Mouse (Mus musculus): Measurements from ENCODE around the gene Ikzf1. TPM values are rescaled to one million over a fixed set of nuclear protein-coding genes. Genes with fewer than 3 reads are reported as not detected.

Ikzf1 gene
- polyA plus RNA-seq, 1 experiment from 2014 or later = 0.36 TPM

GRCm38 (mm10) chr11:11800304-11800703 is 115.5 kb downstream of the Ikzf1 start:
- no peak for ATAC-seq (ENCODE audit: low FRiP score)
- WGBS = 97% methylated on average over 3 of the region's 3 CpGs
- no peaks in the 10 kb centered on the region for H3K9me3 ChIP-seq (replicated peaks)
- H3K27ac ChIP-seq (replicated peaks) = no peak overlapping the region
- no peaks in the 10 kb centered on the region for H3K27me3 ChIP-seq (replicated peaks)
- H3K4me3 ChIP-seq (replicated peaks) = no peak overlapping the region
- H3K36me3 ChIP-seq = peaks cover 11% of the 10 kb centered on the region
- no peak overlapping the region for H3K9ac ChIP-seq (replicated peaks)
- no peak overlapping the region for H3K4me2 ChIP-seq
- no peaks in the 10 kb centered on the region for H3K4me1 ChIP-seq

GRCm38 (mm10) chr11:11801067-11801466 is 116.3 kb downstream of the Ikzf1 start:
- no peaks in the 10 kb centered on the region for H3K4me1 ChIP-seq
- no peak for ATAC-seq (ENCODE audit: low FRiP score)
- H3K9me3 ChIP-seq (replicated peaks) = no peaks in the 10 kb centered on the region
- no peak overlapping the region for H3K27ac ChIP-seq (replicated peaks)
- no peak overlapping the region for H3K4me2 ChIP-seq
- H3K27me3 ChIP-seq (replicated peaks) = no peaks in the 10 kb centered on the region
- WGBS = 92% methylated on average over 9 of the region's 9 CpGs
- H3K9ac ChIP-seq (replicated peaks) = no peak overlapping the region
- H3K36me3 ChIP-seq = peaks cover 11% of the 10 kb centered on the region
- no peak overlapping the region for H3K4me3 ChIP-seq (replicated peaks)

- Histone ChIP-seq H3K27ac (replicated peaks) (no peak overlapping the region), H3K4me3 (replicated peaks) (no peak overlapping the region), H3K4me2 (no peak overlapping the region), H3K36me3 (peaks cover 11% of the 10 kb centered on the region), H3K9me3 (replicated peaks) (no peaks in the 10 kb centered on the region), H3K4me1 (peaks cover 5% of the 10 kb centered on the region), H3K27me3 (replicated peaks) (no peaks in the 10 kb centered on the region), H3K9ac (replicated peaks) (no peak overlapping the region)
- ATAC-seq (ENCODE audit: low FRiP score) = no peak
- 88% methylated on average over 5 of the region's 5 CpGs for WGBS
These were observed 119.6 kb downstream of the Ikzf1 start for GRCm38 (mm10) chr11:11804421-11804820.

GRCm38 (mm10) chr11:11805951-11806350 is 121.1 kb downstream of the Ikzf1 start:
- H3K4me3 ChIP-seq (replicated peaks) = no peak overlapping the region
- no peak overlapping the region for H3K4me2 ChIP-seq
- H3K27ac ChIP-seq (replicated peaks) = no peak overlapping the region
- no peak for ATAC-seq (ENCODE audit: low FRiP score)
- H3K4me1 ChIP-seq = peaks cover 10% of the 10 kb centered on the region
- H3K36me3 ChIP-seq = peaks cover 11% of the 10 kb centered on the region
- WGBS = 96% methylated on average over 4 of the region's 4 CpGs
- H3K9me3 ChIP-seq (replicated peaks) = no peaks in the 10 kb centered on the region
- H3K27me3 ChIP-seq (replicated peaks) = no peaks in the 10 kb centered on the region; the same call in 1 of the 2 replicates
- H3K9ac ChIP-seq (replicated peaks) = no peak overlapping the region

GRCm38 (mm10) chr11:11808035-11808819 is 123.4 kb downstream of the Ikzf1 start:
- Histone ChIP-seq H3K9me3 (replicated peaks) (no peaks in the 10 kb centered on the region), H3K36me3 (no peaks in the 10 kb centered on the region), H3K4me1 (peaks cover 13% of the 10 kb centered on the region), H3K4me3 (replicated peaks) (peak overlapping the region; percentile 76), H3K27ac (replicated peaks) (peak overlapping the region; percentile 95), H3K27me3 (replicated peaks) (no peaks in the 10 kb centered on the region; the same call in 1 of the 2 replicates), H3K9ac (replicated peaks) (peak overlapping the region; percentile 89), H3K4me2 (peak overlapping the region; percentile 87)
- no peak for ATAC-seq (ENCODE audit: low FRiP score)
- WGBS = 14% methylated on average over 25 of the region's 25 CpGs

GRCm38 (mm10) chr11:11808820-11809403 is 124.1 kb downstream of the Ikzf1 start, which contains the start of gene Fignl1:
Gene Fignl1 (minus strand): TSS chr11:11808962.
- peak within 1 kb of the TSS; percentile 95 for H3K27ac ChIP-seq (replicated peaks)
- no peaks in the 10 kb centered on the region; the same call in 1 of the 2 replicates for H3K27me3 ChIP-seq (replicated peaks)
- peak within 1 kb of the TSS; percentile 89 for H3K9ac ChIP-seq (replicated peaks)
- H3K4me1 ChIP-seq = peaks cover 13% of the 10 kb centered on the region
- H3K4me2 ChIP-seq = peak within 1 kb of the TSS; percentile 87
- peak within 1 kb of the TSS; percentile 76 for H3K4me3 ChIP-seq (replicated peaks)
- WGBS = under 1% methylated on average over 53 of the region's 53 CpGs
- no peaks in the 10 kb centered on the region for H3K9me3 ChIP-seq (replicated peaks)
- peak; percentile 96 for ATAC-seq (ENCODE audit: low FRiP score)
- no peaks in the 10 kb centered on the region for H3K36me3 ChIP-seq

GRCm38 (mm10) chr11:11809404-11810175 is 124.8 kb downstream of the Ikzf1 start:
- H3K9me3 ChIP-seq (replicated peaks) = no peaks in the 10 kb centered on the region
- H3K4me3 ChIP-seq (replicated peaks) = peak overlapping the region; percentile 76
- WGBS = 4% methylated on average over 11 of the region's 11 CpGs
- no peaks in the 10 kb centered on the region; the same call in 1 of the 2 replicates for H3K27me3 ChIP-seq (replicated peaks)
- peaks cover 13% of the 10 kb centered on the region for H3K4me1 ChIP-seq
- H3K36me3 ChIP-seq = no peaks in the 10 kb centered on the region
- H3K9ac ChIP-seq (replicated peaks) = peak overlapping the region; percentile 89
- ATAC-seq (ENCODE audit: low FRiP score) = peak; percentile 52
- H3K27ac ChIP-seq (replicated peaks) = peak overlapping the region; percentile 95
- H3K4me2 ChIP-seq = peak overlapping the region; percentile 87

- H3K4me1 ChIP-seq = peaks cover 13% of the 10 kb centered on the region
- H3K4me3 ChIP-seq (replicated peaks) = no peak overlapping the region
- H3K9ac ChIP-seq (replicated peaks) = no peak overlapping the region
- H3K27me3 ChIP-seq (replicated peaks) = no peaks in the 10 kb centered on the region; the same call in 1 of the 2 replicates
- no peaks in the 10 kb centered on the region for H3K9me3 ChIP-seq (replicated peaks)
- peak overlapping the region; percentile 42 for H3K4me2 ChIP-seq
- no peak for ATAC-seq (ENCODE audit: low FRiP score)
- 0 out of 2 replicates have a peak overlapping the region, but pooled peaks have one; percentile 19 for H3K27ac ChIP-seq (replicated peaks)
- WGBS = 24% methylated on average over 9 of the region's 9 CpGs
- no peaks in the 10 kb centered on the region for H3K36me3 ChIP-seq
These were observed 127.2 kb downstream of the Ikzf1 start for GRCm38 (mm10) chr11:11811906-11812480.

GRCm38 (mm10) chr11:11815737-11816136 is 130.9 kb downstream of the Ikzf1 start:
- WGBS = 83% methylated on average over 3 of the region's 3 CpGs
- Histone ChIP-seq H3K4me1 (peaks cover 6% of the 10 kb centered on the region), H3K27ac (replicated peaks) (no peak overlapping the region), H3K36me3 (no peaks in the 10 kb centered on the region), H3K9ac (replicated peaks) (no peak overlapping the region), H3K4me2 (no peak overlapping the region), H3K27me3 (replicated peaks) (no peaks in the 10 kb centered on the region; the same call in 1 of the 2 replicates), H3K9me3 (replicated peaks) (no peaks in the 10 kb centered on the region), H3K4me3 (replicated peaks) (no peak overlapping the region)
- ATAC-seq (ENCODE audit: low FRiP score) = no peak

GRCm38 (mm10) chr11:11818797-11819196 is 134.0 kb downstream of the Ikzf1 start:
- ATAC-seq (ENCODE audit: low FRiP score) = no peak
- 95% methylated on average over 6 of the region's 6 CpGs for WGBS
- Histone ChIP-seq H3K9ac (replicated peaks) (no peak overlapping the region), H3K36me3 (no peaks in the 10 kb centered on the region), H3K4me1 (peaks cover 27% of the 10 kb centered on the region), H3K4me3 (replicated peaks) (no peak overlapping the region), H3K9me3 (replicated peaks) (no peaks in the 10 kb centered on the region), H3K4me2 (no peak overlapping the region), H3K27ac (replicated peaks) (no peak overlapping the region), H3K27me3 (replicated peaks) (no peaks in the 10 kb centered on the region)

GRCm38 (mm10) chr11:11819206-11819605 is 134.4 kb downstream of the Ikzf1 start:
- WGBS = 93% methylated on average over 5 of the region's 5 CpGs
- no peak overlapping the region for H3K9ac ChIP-seq (replicated peaks)
- no peak overlapping the region for H3K27ac ChIP-seq (replicated peaks)
- no peak overlapping the region for H3K4me3 ChIP-seq (replicated peaks)
- peaks cover 27% of the 10 kb centered on the region for H3K4me1 ChIP-seq
- no peaks in the 10 kb centered on the region for H3K9me3 ChIP-seq (replicated peaks)
- no peaks in the 10 kb centered on the region for H3K36me3 ChIP-seq
- no peaks in the 10 kb centered on the region for H3K27me3 ChIP-seq (replicated peaks)
- no peak for ATAC-seq (ENCODE audit: low FRiP score)
- no peak overlapping the region for H3K4me2 ChIP-seq

Measured in neural tube, embryonic 15.5 days (tissue).